Mouse (Mus musculus) heart, postnatal 0 days (tissue): ENCODE data around the gene Ephb2.

Source experiments
- CTCF ChIP-seq: IDR thresholded peaks from 2 replicates; pipeline ENCODE4 v1.5.1; 2016; ENCODE audit warnings: antibody characterized with exemption, control low read depth, low read depth
- EP300 ChIP-seq: IDR thresholded peaks from 2 replicates; pipeline ENCODE4 v1.6.1; 2016; ENCODE audit warnings: antibody characterized with exemption, low read depth

DNA sequence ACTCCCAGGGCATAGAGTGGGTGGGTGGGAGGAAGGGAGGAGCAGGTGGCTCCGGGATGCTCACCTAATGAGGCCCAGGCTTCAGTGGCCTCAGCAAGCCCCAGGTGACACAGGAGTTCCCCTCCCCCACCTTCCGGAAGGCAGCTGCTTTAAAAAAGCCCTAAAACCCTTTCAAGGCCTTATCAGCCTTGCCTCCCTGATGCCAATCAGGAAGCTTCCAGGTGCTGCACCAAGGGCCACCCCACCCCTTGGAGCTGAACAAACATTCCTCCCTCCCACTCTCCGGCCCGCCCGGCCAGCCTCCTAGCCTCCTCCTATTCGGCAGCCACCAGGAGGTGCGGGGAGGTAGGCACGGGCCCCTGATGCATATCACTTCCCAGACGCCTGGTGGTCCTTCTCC is 6.0 kb downstream of the Ephb2 start:
- TF ChIP-seq CTCF = no peak
- TF ChIP-seq EP300 = no peak
